Mouse (Mus musculus): Measurements from ENCODE around the gene Msi2. TPM values are rescaled to one million over a fixed set of nuclear protein-coding genes. Genes with fewer than 3 reads are reported as not detected.

Msi2 gene
- polyA plus RNA-seq, 1 experiment from 2014 or later, result 10.9 TPM

- Histone ChIP-seq H3K4me2 (replicated peaks) (no peak overlapping the region), H3K27me3 (replicated peaks) (no peaks in the 10 kb centered on the region), H3K36me3 (no peaks in the 10 kb centered on the region), H3K9me3 (no peaks in the 10 kb centered on the region), H3K4me3 (replicated peaks) (no peak overlapping the region), H3K27ac (no peak overlapping the region), H3K4me1 (replicated peaks) (peaks cover 36% of the 10 kb centered on the region), H3K9ac (no peak overlapping the region)
- ATAC-seq, result no peak
- 81% methylated on average over 6 of the region's 6 CpGs for WGBS
Observed at GRCm38 (mm10) chr11:88548832-88549528, 169.3 kb downstream of the Msi2 start.

- 57% methylated on average over 7 of the region's 7 CpGs for WGBS
- no peak for ATAC-seq
Observed at GRCm38 (mm10) chr11:88548423-88548822, 169.9 kb downstream of the Msi2 start.

GRCm38 (mm10) chr11:88543771-88544170, 174.5 kb downstream of the Msi2 start:
- Histone ChIP-seq H3K4me1 (replicated peaks) (peaks cover 36% of the 10 kb centered on the region), H3K27me3 (replicated peaks) (no peaks in the 10 kb centered on the region), H3K4me3 (replicated peaks) (no peak overlapping the region), H3K9me3 (no peaks in the 10 kb centered on the region), H3K4me2 (replicated peaks) (no peak overlapping the region), H3K9ac (no peak overlapping the region), H3K27ac (no peak overlapping the region), H3K36me3 (no peaks in the 10 kb centered on the region)
- 92% methylated on average over 6 of the region's 6 CpGs for WGBS
- no peak for ATAC-seq

More at GRCm38 (mm10) chr11:88548423-88548822, 169.9 kb downstream of the Msi2 start:
- Histone ChIP-seq H3K4me3 (replicated peaks) (no peak overlapping the region), H3K9me3 (no peaks in the 10 kb centered on the region), H3K27me3 (replicated peaks) (no peaks in the 10 kb centered on the region), H3K36me3 (no peaks in the 10 kb centered on the region), H3K4me2 (replicated peaks) (no peak overlapping the region), H3K27ac (no peak overlapping the region), H3K4me1 (replicated peaks) (peaks cover 30% of the 10 kb centered on the region), H3K9ac (no peak overlapping the region)

GRCm38 (mm10) chr11:88542817-88543216, 175.5 kb downstream of the Msi2 start:
- Histone ChIP-seq H3K9me3 (no peaks in the 10 kb centered on the region), H3K36me3 (no peaks in the 10 kb centered on the region), H3K4me2 (replicated peaks) (no peak overlapping the region), H3K27me3 (replicated peaks) (no peaks in the 10 kb centered on the region), H3K9ac (no peak overlapping the region), H3K27ac (no peak overlapping the region), H3K4me1 (replicated peaks) (peaks cover 38% of the 10 kb centered on the region), H3K4me3 (replicated peaks) (no peak overlapping the region)
- 46% methylated on average over 3 of the region's 3 CpGs for WGBS
- no peak for ATAC-seq

- H3K4me2 ChIP-seq (replicated peaks), result no peak overlapping the region
- no peak overlapping the region for H3K27ac ChIP-seq
- H3K36me3 ChIP-seq, result no peaks in the 10 kb centered on the region
- no peak overlapping the region for H3K9ac ChIP-seq
- WGBS, result 69% methylated on average over 15 of the region's 15 CpGs
- H3K4me1 ChIP-seq (replicated peaks), result peaks cover 35% of the 10 kb centered on the region
- ATAC-seq, result no peak
- H3K27me3 ChIP-seq (replicated peaks), result no peaks in the 10 kb centered on the region
- H3K4me3 ChIP-seq (replicated peaks), result no peak overlapping the region
- H3K9me3 ChIP-seq, result no peaks in the 10 kb centered on the region
Observed at GRCm38 (mm10) chr11:88541666-88542639, 176.4 kb downstream of the Msi2 start.

- WGBS, result 67% methylated on average over 8 of the region's 8 CpGs
- Histone ChIP-seq H3K36me3 (no peaks in the 10 kb centered on the region), H3K9me3 (no peaks in the 10 kb centered on the region), H3K27ac (no peak overlapping the region), H3K27me3 (replicated peaks) (no peaks in the 10 kb centered on the region), H3K4me1 (replicated peaks) (peaks cover 35% of the 10 kb centered on the region), H3K9ac (no peak overlapping the region), H3K4me2 (replicated peaks) (no peak overlapping the region), H3K4me3 (replicated peaks) (no peak overlapping the region)
- ATAC-seq, result no peak
Observed at GRCm38 (mm10) chr11:88539637-88540478, 178.5 kb downstream of the Msi2 start.

- H3K9me3 ChIP-seq, result no peaks in the 10 kb centered on the region
- WGBS, result 81% methylated on average over 13 of the region's 13 CpGs
- H3K27ac ChIP-seq, result no peak overlapping the region
- H3K4me3 ChIP-seq (replicated peaks), result no peak overlapping the region
- ATAC-seq, result no peak
- no peaks in the 10 kb centered on the region for H3K27me3 ChIP-seq (replicated peaks)
- no peak overlapping the region for H3K4me2 ChIP-seq (replicated peaks)
- H3K4me1 ChIP-seq (replicated peaks), result peaks cover 39% of the 10 kb centered on the region
- H3K9ac ChIP-seq, result no peak overlapping the region
- H3K36me3 ChIP-seq, result no peaks in the 10 kb centered on the region
Observed at GRCm38 (mm10) chr11:88538710-88539340, 179.5 kb downstream of the Msi2 start.

- H3K4me1 ChIP-seq (replicated peaks), result peaks cover 32% of the 10 kb centered on the region
- H3K27me3 ChIP-seq (replicated peaks), result no peaks in the 10 kb centered on the region
- 73% methylated on average over 7 of the region's 7 CpGs for WGBS
- no peaks in the 10 kb centered on the region for H3K36me3 ChIP-seq
- H3K9ac ChIP-seq, result no peak overlapping the region
- no peak overlapping the region for H3K4me2 ChIP-seq (replicated peaks)
- no peak for ATAC-seq
- no peaks in the 10 kb centered on the region for H3K9me3 ChIP-seq
- H3K27ac ChIP-seq, result no peak overlapping the region
- H3K4me3 ChIP-seq (replicated peaks), result no peak overlapping the region
Observed at GRCm38 (mm10) chr11:88537344-88537743, 181.0 kb downstream of the Msi2 start.

GRCm38 (mm10) chr11:88536861-88537260, 181.5 kb downstream of the Msi2 start:
- Histone ChIP-seq H3K9me3 (no peaks in the 10 kb centered on the region), H3K4me2 (replicated peaks) (no peak overlapping the region), H3K27me3 (replicated peaks) (no peaks in the 10 kb centered on the region), H3K36me3 (no peaks in the 10 kb centered on the region), H3K4me1 (replicated peaks) (peaks cover 27% of the 10 kb centered on the region), H3K4me3 (replicated peaks) (no peak overlapping the region), H3K9ac (no peak overlapping the region), H3K27ac (no peak overlapping the region)
- 77% methylated on average over 2 of the region's 2 CpGs for WGBS
- no peak for ATAC-seq

GRCm38 (mm10) chr11:88534331-88534929, 183.9 kb downstream of the Msi2 start:
- Histone ChIP-seq H3K4me2 (replicated peaks) (no peak overlapping the region), H3K36me3 (no peaks in the 10 kb centered on the region), H3K9me3 (no peaks in the 10 kb centered on the region), H3K9ac (no peak overlapping the region), H3K27ac (no peak overlapping the region), H3K4me3 (replicated peaks) (no peak overlapping the region), H3K4me1 (replicated peaks) (peaks cover 23% of the 10 kb centered on the region), H3K27me3 (replicated peaks) (no peaks in the 10 kb centered on the region)
- ATAC-seq, result no peak
- WGBS, result 39% methylated on average over 11 of the region's 11 CpGs

GRCm38 (mm10) chr11:88532016-88532415, 186.3 kb downstream of the Msi2 start:
- ATAC-seq, result peak; percentile 57
- H3K4me1 ChIP-seq (replicated peaks), result peaks cover 40% of the 10 kb centered on the region
- no peaks in the 10 kb centered on the region for H3K27me3 ChIP-seq (replicated peaks)
- H3K4me2 ChIP-seq (replicated peaks), result no peak overlapping the region
- H3K36me3 ChIP-seq, result no peaks in the 10 kb centered on the region
- H3K9ac ChIP-seq, result no peak overlapping the region
- H3K27ac ChIP-seq, result no peak overlapping the region
- H3K4me3 ChIP-seq (replicated peaks), result no peak overlapping the region
- no peaks in the 10 kb centered on the region for H3K9me3 ChIP-seq
- WGBS, result 59% methylated on average over 2 of the region's 2 CpGs
